Mouse (Mus musculus): ENCODE results near the gene Cds2.

- TF ChIP-seq CTCF (IDR thresholded peaks at IDR 0.05; ENCODE audit: low read depth), result no peak
- TF ChIP-seq EP300 (IDR thresholded peaks at IDR 0.05; ENCODE audit: low read depth), result no peak
Measured at GRCm38 (mm10) chr2:132308829-132309228, 45.9 kb downstream of the Cds2 start.

Measured in heart, postnatal 0 days (tissue).